In genomic region chr6:70824085-70824986, GRCm38 (mm10) we compare ENCODE assay signal across 8 mouse cellular contexts. TPM values are rescaled to one million over a fixed set of nuclear protein-coding genes. Genes with fewer than 3 reads are reported as not detected.
DNase-seq lines count a peak whose midpoint lies in the region; ATAC-seq and TF ChIP-seq lines count a peak whose summit lies in the region.

No protein-coding gene starts in this region.

- no peaks in the 10 kb centered on the region for H3K27me3 ChIP-seq in embryonic facial prominence, embryonic 13.5 days
- no peaks in the 10 kb centered on the region for H3K27me3 ChIP-seq in heart, adult 2 months (ENCODE audit: control insufficient read depth, insufficient read depth, low read length)

- H3K9ac ChIP-seq in embryonic facial prominence, embryonic 13.5 days = peak overlapping the region; percentile 62
- peak overlapping the region; percentile 43 for H3K9ac ChIP-seq in heart, adult 2 months (ENCODE audit: low read depth, low read length)

- peak overlapping the region; percentile 45 for H3K4me3 ChIP-seq in embryonic facial prominence, embryonic 13.5 days
- peak overlapping the region; percentile 63 for H3K4me3 ChIP-seq in heart, adult 2 months

- ATAC-seq in embryonic facial prominence, embryonic 13.5 days (ENCODE audit: insufficient number of reproducible peaks, insufficient read depth, low FRiP score, low TSS enrichment, low read depth) = peak; percentile 80

- TF ChIP-seq EP300 in heart, adult 2 months (IDR thresholded peaks at IDR 0.05; ENCODE audit: insufficient read depth, low read depth, low read length) = no peak

- peak; percentile 63 for DNase-seq in urinary bladder, postnatal 14 days (ENCODE audit: low spot score)
- no peak for DNase-seq in urinary bladder, postnatal 10 days (ENCODE audit: low spot score)
- DNase-seq in heart, adult 2 months = peak; percentile 73 to 86
- peak; percentile 80 for DNase-seq in kidney, adult 18-20 months
- peak; percentile 45 for DNase-seq in left cerebral cortex, postnatal 4 days
- peak; percentile 76 for DNase-seq in mesoderm, embryonic 11.5 days (ENCODE audit: low read depth, low spot score)
- peak; percentile 60 for DNase-seq in skeletal muscle tissue, adult 2 months (ENCODE audit: low read depth, low spot score)

- 9% methylated on average over 23 of the region's 23 CpGs for WGBS in embryonic facial prominence, embryonic 13.5 days
- WGBS in heart, adult 2 months = 8% methylated on average over 23 of the region's 23 CpGs

- peak; percentile 80 for TF ChIP-seq POLR2A in heart, adult 2 months (IDR thresholded peaks at IDR 0.05; ENCODE audit: insufficient read depth, low read depth, low read length)

- TF ChIP-seq CTCF in heart, adult 2 months (IDR thresholded peaks at IDR 0.05) = no peak

- no peaks in the 10 kb centered on the region for H3K36me3 ChIP-seq in embryonic facial prominence, embryonic 13.5 days
- H3K36me3 ChIP-seq in heart, adult 2 months (ENCODE audit: control insufficient read depth, insufficient read depth, low read length) = no peaks in the 10 kb centered on the region; the same call in 1 of the 2 replicates

- H3K4me1 ChIP-seq in embryonic facial prominence, embryonic 13.5 days = peaks cover 11% of the 10 kb centered on the region
- peaks cover 4% of the 10 kb centered on the region for H3K4me1 ChIP-seq in heart, adult 2 months (ENCODE audit: control insufficient read depth, insufficient read depth, low read length)

- intact Hi-C loops in heart, adult 2 months (cut with DNase I) = loop anchor here (1.0 kb wide), 1 partner anchor 17 kb away; no protein-coding TSS in a partner anchor
- intact Hi-C loops in left cerebral cortex, postnatal 4 days (cut with DNase I) = no loop called here

- H3K27ac ChIP-seq in embryonic facial prominence, embryonic 13.5 days = no peak overlapping the region
- H3K27ac ChIP-seq in heart, adult 2 months = peak overlapping the region; percentile 78

- H3K4me2 ChIP-seq in embryonic facial prominence, embryonic 13.5 days = peak overlapping the region; percentile 83

- no peaks in the 10 kb centered on the region for H3K79me2 ChIP-seq in heart, adult 2 months (replicated peaks; ENCODE audit: control insufficient read depth, insufficient read depth, low read length)

- no peaks in the 10 kb centered on the region for H3K9me3 ChIP-seq in embryonic facial prominence, embryonic 13.5 days

RNA-seq across cellular contexts. Expression of gene Eif2ak3, which starts 20.0 kb away (rescaled TPM):
- polyA plus RNA-seq in embryonic facial prominence, embryonic 13.5 days (2015; fragmentation: Nextera tagmentation; extraction: Ambion mirVana) = 10.2 and 12.2 TPM in 2 replicates
- total RNA-seq in heart, adult 2 months (2021) = 1 to 10 TPM; 8.4 to 8.5 TPM
- polyA plus RNA-seq in heart, adult 2 months (2012; rRNA removed) = 4.0 and 6.9 TPM in 2 replicates
- total RNA-seq in left cerebral cortex, postnatal 4 days (2021) = 10 to 100 TPM; 20.1 to 21.1 TPM

RNA-seq across cellular contexts. Expression of gene Rpia, which starts 32.3 kb away (rescaled TPM):
- polyA plus RNA-seq in embryonic facial prominence, embryonic 13.5 days (2015; fragmentation: Nextera tagmentation; extraction: Ambion mirVana) = 3.6 and 4.3 TPM in 2 replicates
- 10 to 100 TPM; 12.9 to 15.2 TPM for total RNA-seq in heart, adult 2 months (2021)
- 6.6 and 12.4 TPM in 2 replicates for polyA plus RNA-seq in heart, adult 2 months (2012; rRNA removed)
- total RNA-seq in left cerebral cortex, postnatal 4 days (2021) = 10 to 100 TPM; 16.1 to 19.0 TPM
